Mouse (Mus musculus) heart, adult 8-10 months (tissue): ENCODE measurements at regions not wholly inside any gene's neighbourhood (a gene's known extent, or its start where the extent isn't known, plus 50 kb on each side); places are given as distances from the start of the nearest gene placed in this dataset.
"Not testable (repeated sequence)": the region's sequence is repeated elsewhere in the genome, so short reads cannot be mapped to it uniquely, and the experiment has no call there.

Source experiments
- DNase-seq: peaks from one replicate; pipeline ENCODE4 v3.0.0; 2022; ENCODE audit warnings: low spot score

GRCm38 (mm10) chr10:69036096-69036495 is 115.1 kb upstream of the Rhobtb1 start:
- DNase-seq = no peak

- no peak for DNase-seq
Observed at GRCm38 (mm10) chr10:69044171-69044651, 107.0 kb upstream of the Rhobtb1 start.

DNA sequence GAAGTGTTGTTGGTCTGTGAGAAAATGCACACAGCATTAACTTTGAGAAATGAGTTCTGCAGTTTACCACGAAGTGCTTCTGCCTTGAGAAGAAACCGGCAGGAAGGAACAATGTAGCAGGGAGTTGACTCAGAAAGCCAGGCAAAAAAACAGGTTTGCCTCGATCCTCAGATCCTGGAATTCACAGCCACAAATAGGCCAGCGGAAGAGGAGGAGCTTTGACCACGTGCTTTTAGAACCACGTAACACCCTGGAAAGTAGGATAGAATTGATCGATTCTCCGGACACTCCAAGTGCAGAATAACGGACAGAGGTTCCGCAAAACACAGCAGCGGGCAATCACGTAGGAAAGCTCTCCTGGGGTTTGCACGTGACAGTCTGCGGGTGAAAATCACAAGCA is 106.0 kb upstream of the Rhobtb1 start:
- no peak for DNase-seq

- DNase-seq = no peak
Observed at GRCm38 (mm10) chr10:69046008-69046555, 105.2 kb upstream of the Rhobtb1 start.

DNA sequence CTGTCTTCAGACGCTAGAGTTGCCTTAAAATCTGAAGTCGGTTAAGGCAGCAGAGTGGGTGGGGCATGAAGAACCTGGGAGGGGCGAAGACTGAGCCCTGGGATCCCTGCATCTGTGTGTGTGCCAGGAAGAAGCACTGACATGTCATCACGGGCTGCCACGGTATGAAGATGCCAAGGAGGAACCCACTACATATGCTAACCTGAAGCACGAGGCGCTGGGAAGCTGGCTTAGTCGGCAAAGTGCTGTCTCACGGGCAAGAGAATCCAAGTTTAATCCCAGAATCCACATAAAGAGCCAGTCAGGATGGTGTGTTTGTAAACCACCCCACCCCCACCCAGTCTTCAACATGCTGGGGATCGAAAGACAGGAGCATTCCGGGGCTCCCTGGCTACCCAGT is 73.2 kb upstream of the Rhobtb1 start:
- DNase-seq = no peak

DNA sequence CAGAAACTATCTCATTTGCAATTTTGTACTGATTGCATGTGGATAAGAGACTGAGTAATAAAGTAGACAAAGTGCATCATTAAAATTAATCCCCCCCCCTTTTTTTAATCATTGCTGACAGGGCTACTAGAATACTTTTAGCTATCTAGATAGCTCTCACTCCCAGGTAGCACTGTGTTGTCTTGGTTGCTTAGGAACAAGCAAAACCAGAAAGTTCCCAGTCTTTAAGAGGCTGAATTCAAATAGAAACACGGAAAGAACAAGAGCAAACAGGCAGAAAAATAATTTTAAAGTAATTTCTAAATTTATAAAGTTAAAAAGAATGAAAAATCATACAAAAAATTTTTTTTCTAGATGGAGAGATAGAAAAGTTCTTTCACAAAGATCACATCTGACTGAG is 65.0 kb upstream of the Rhobtb1 start:
- DNase-seq = no peak

DNA sequence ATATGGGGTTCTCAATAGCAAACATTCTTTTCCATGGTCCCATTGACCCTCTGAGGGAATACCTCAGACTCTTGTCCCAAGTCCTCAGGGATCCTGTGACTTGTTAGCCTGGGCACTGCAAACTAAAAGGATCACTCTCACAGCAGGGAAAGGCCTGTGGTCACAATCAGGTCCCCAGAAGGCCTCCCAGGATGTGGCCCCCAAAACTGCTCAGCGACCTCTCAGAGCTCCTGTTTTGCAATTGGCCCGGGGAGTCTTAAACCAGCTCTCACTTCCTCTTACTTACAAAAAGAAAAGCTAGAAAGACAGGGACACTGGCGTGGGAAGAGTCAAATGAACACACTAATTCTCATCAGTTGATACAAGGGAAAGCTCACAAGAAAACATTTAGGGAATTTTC is 59.4 kb upstream of the Rhobtb1 start:
- no peak for DNase-seq

GRCm38 (mm10) chr10:69100021-69100420 is 51.2 kb upstream of the Rhobtb1 start:
- DNase-seq = no peak

DNA sequence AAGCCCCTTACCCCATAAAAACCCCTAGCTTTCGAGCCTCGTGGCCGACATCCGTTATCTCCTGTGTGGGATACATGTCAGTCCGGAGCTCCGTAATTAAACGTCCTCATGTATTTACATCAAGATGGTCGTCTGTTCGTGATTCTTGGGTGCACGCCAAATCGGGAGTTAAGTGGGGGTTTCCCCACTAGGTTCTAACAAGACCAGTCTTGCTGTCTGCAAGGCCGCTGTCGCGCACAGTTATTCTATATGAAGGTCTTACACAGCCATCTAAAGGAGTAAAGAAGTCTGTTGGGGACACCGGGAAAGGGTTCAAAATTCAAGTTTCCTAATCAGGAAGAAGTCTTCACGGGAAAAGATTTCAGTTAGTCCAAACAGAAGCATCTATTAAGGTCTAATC is 50.5 kb upstream of the Rhobtb1 start:
- DNase-seq = not testable (repeated sequence)
